Mouse (Mus musculus): ENCODE measurements around the gene C2cd5.

DNA sequence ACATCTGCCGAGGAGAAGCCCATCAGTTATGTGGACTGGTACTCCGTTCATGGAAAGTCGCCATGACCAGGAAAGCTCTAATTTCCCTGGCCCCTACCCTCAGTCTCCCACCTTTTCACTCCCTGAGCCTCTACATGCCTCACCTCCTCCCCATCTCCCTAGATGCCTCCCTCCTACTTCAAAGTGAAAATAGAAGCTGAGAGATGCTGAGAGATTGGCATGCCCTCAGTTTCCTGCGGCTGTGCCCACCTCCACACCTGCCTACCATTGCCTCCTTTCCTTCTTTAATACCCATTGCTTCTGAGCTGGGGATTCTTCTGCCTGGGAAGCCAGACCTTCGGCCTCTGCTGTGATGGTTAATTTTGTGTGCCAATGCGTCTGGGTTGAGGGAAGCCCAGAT, 19.4 kb upstream of the C2cd5 start:
- TF ChIP-seq CTCF (IDR thresholded peaks at IDR 0.05; ENCODE audit: low read depth): no peak
- TF ChIP-seq EP300 (IDR thresholded peaks at IDR 0.05; ENCODE audit: low read depth): no peak

Measured in liver, postnatal 0 days (tissue).